Mouse (Mus musculus) cerebellum, postnatal 10 days (tissue): ENCODE results near the gene Vangl2.
A peak's percentile ranks its signal among the peaks of the same experiment; 100 is the strongest.
"Not testable (repeated sequence)": the region's sequence is repeated elsewhere in the genome, so short reads cannot be mapped to it uniquely, and the experiment has no call there.

ENCODE experiments used
- DNase-seq, 2 experiments: peaks; one replicate each; pipeline ENCODE4 v3.0.0; 2021; ENCODE audit warnings: mixed read lengths in 2 of 2

Gene Vangl2

DNA sequence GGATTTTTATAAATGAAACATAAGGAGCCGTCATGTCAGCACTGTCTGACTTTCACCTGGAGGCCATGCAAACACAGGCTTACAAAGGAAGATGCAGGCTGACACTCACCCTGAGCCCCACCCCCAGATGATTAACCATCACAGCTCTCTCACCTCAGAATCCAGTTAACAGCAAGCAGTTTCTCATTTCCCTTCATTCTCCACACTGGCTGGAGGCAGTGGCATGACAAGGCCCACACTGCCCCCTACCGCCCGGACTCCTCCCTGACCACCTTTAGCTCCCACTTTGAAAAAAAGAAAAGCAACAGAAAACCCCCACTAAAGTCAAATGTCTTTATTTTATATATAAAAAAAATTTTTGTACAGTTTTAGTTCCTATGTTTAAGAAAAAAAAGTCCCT is 27.6 kb downstream of the Vangl2 start:
- peak; percentile 81 to 83 for DNase-seq

DNA sequence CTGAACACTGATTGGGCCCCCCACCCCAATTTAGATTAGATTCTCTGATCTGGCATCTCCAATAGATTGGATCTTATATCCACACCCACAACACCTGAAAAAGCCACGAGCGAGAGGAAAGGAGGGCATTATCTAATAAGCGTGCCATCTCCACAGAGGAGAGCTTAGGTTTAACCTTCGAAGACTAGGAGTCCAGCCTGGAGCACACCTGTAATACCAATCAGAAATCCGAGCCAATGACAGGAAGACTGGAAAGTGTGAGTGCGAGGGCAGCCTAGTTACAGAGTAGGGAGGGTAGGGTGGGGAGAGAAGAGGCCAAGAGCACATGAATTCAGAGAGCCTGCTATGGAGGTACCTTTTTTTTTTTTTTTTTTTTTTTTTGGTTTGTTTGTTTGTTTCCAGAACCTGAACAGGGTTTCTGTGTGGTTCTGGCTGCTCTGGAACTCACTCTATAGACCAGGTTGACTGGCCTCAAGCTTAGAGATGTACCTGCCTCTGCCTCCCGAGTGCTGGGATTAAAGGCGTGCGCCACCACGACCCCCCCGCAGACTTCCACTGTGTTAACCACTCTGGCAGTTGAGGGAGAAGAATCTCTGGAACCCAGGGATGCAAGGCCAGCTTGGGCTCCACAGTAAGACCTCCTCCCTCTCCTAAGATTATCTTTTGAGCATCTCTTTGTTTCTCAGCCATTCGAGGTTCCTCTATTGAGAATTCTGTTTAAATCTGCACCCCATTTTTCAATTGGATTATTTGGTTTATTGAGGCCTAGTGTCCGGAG is 29.2 kb downstream of the Vangl2 start:
- no peak for DNase-seq

DNA sequence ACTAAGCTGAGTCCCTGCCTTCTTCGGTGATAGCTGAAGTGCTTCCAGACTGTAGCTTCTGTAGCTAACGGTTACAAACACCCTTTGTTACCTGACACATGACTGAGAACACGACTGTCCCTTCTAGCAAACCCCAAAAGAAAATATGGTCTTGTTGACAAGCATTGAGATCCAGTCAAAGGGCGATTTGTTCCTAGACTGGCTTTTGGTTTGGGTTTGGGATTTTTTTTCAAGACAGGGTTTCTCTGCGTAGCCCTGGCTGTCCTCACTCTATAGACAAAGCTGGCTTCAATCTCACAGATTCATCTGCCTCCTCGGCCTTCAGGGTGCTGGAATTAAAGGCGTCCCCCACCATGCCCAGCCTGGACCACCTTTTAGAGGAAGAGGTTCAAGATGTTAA is 31.5 kb downstream of the Vangl2 start:
- DNase-seq, result no peak

DNA sequence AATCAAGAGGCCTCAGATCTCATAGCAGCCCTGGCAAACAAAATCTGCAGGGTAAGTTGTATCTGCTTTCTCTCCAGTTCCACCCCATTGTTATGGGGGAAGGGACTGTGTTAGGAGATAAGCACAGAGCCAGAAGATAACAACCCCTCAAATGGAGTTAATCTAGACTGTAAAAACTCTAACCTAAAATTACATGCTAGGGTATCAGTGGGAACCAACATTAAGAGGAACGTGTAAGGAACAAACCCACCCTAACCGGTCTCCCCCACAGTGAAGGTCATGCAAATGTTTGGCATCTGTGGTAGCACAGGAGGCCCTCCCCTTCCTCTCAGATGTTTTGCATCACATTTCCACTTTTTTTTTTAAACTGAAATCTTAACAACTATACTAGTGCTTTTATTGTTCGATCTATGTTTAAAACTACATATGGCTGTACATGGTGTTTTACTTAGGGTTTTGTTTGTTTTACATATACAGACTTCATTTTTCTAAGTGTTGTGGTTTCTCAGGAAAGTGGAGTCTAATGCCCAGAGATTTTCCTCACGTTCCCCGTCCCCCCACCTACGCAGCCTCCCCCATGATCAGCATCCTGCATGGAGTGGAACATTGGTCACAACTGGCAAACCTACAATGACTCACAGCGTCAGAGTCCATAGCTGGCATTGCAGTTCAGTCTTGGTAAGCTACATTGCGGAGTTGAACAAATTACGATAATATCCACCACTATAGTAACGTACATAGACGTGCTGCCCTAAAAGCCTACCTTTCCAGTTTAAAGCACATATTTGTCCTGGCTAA is 33.1 kb downstream of the Vangl2 start:
- DNase-seq, result no peak

DNA sequence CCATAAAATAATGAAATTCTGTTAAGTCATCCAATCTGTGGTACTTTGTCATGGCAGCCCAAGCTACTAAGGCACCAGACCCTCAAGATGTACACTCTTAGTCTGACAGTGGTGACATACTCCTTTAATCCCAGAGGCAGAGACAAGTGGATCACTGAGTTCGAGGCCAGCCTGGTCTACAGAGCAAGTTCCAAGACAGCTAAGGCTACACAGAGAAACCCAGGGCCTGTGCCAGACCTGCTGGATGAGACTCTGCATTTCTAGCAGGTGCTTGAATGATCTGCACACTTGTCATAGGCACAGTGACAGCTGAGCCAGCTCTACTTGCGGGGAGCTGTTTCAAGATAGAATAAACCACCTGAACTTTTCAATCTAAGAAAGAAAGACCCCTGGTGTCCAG is 33.7 kb downstream of the Vangl2 start:
- no peak for DNase-seq

DNA sequence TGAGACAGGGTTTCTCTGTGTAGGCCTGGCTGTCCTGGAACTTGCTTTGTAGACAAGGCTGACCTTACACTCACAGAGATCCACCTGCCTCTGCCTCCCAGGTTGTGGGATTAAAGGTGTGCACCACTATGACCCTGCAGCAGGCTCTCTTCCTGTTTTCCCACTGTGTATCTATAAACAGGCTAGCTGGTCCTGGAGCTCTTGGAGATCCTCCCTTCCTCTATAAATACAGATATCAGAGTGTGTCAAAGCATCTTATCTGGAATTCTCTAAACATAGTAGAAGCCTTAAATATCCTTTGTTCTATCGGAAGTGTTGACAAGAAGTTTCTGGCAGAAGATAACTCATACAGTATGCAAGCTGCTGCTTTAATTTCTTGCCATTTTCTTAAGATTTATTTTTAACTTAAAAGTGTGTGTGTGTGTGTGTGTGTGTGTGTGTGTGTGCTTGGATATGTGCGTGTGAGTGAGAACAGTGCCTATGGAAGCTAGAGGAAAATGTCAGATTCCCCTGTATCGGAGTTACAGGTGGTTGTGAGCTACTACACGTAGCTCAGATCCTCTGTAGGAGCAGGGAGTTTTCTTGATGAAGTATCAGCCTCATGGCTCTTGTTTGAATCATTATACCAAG is 35.2 kb downstream of the Vangl2 start:
- no peak for DNase-seq

DNA sequence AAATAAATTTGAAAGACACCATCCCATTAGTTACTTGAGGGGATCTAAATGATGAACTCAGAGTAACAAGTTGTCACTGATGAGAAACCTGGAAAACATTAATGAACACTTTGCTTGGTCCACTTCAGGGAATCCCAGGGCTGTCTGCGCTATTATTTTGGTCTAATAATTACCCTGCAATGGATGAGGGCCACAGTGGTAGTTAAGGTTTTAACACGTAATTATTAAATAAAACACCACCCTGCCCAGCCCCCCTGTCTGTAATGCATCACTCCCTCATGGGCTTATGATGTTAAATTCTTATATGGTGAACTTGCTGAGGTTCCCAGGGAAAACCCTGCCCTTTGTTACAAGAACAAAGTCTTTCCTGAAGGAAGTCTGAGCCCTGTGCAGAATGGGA is 36.4 kb downstream of the Vangl2 start:
- DNase-seq, result no peak

DNA sequence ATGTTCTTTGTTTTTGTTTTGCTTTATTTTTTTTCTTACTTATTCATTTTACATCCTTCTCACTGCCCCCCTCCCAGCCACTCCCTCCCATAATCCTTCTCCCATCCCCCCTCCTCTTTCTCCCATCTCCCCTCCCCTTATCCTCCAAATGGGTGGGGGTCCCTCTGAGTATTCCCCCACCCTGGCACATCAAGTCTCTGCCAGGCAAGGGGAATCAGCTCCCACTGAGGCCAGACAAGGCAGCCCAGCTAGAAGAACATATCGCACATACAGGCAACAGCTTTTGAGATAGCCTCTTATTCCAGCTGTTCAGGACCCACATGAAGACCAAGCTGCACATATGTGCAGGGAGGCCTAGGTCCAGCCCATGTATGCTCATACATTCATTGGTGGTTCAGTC is 44.1 kb downstream of the Vangl2 start:
- DNase-seq, result no peak

DNA sequence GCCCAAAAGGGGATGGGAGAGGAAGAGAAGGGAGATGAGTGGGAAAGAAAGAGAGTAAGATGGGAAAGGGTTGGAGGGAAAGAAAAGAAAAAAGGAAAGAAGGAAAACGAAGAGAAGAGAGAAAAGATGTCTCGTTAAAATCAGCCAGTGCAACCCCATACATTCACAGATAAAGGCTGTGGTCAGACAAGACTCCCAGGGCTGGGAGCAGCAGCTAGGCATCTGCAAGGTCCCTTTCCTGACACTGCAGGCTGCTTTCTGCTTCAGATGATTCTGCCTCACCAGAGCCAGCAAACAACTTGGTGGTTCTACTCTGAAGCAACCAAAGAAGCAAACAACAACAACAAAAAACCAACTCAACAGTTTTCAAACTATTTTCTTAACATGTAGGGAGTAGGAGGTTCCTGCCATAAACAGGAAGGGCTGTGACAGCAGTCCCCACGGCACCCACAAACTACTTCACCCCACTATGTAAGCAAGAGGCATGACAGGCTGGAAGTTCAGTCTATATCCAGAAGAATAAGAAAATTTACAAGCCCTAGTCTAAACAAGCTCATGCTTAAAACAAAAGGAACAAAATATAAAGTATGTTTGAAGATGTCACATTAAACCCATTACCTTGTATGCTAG is 44.8 kb downstream of the Vangl2 start:
- no peak for DNase-seq

DNA sequence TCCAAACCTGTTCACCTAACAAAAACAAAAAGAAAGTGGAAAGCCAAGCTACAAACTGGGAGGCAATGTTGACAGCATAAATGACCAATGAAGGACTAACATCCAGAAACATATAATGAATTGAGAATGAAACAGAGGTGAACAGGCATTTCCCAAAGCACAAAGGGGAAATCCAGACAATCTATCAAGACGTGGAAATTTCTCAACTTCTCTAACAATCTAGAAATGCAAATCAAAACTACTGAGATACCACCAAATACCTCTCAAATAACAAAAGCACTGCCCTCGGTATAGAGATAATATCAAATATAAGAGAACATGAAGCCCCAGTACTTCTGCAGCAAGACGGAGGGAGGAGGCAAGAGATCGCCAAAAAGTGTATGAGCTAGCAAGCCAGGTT is 45.5 kb downstream of the Vangl2 start:
- DNase-seq, result no peak

DNA sequence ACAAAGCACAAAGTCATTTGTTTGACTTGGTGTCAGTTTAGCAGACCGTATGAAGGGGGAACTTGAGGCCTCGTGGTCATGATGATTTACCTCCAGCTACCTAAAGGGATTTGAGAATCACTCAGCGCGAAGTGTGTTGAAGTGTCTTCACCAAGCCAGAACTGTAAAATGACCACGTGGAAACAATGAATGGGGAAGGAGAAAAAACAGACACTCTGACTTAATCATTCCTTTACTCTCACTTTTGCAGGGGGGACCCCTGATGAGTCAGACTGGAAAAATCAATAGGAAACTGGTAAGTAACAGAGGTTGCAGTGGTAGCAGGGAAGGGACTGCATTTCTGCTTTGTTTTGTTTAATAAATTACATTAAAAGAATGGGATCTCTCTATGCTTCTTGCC is 46.1 kb downstream of the Vangl2 start:
- no peak for DNase-seq

DNA sequence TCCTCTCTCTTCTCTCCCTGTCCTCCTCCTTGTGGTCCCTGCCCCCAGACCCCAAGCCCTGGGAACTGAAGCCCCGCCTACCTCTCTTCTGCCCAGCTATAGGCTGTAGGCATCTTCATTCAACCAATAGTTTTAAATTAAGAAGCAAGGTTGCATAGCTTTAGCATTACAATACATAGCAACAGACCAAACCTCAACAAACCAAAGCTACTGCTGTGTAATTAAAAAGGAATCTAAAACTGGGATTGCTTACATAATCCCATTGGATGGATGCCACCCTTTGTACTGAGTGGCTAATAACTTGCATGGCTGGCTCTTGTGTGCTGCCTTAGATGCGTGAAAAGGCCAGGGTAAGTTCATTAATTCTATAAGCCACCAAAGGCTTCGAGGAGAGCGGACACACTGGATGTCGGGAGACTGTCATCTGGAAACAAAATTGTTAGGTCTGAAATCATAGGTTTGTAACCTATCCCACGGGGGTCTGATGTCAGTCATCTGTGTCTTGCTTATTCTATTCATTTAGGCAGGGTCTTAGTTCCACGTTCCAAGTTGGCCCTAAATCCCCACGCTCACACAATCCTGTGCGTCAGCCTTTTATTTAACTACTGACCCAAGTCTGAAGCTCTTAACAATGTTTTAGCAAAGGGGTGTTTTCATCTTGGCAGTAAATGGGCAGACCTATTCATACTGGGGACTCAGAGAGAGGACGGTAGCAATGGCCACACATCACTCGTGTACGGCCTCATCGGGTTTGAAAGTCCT is 48.1 kb downstream of the Vangl2 start:
- no peak for DNase-seq

DNA sequence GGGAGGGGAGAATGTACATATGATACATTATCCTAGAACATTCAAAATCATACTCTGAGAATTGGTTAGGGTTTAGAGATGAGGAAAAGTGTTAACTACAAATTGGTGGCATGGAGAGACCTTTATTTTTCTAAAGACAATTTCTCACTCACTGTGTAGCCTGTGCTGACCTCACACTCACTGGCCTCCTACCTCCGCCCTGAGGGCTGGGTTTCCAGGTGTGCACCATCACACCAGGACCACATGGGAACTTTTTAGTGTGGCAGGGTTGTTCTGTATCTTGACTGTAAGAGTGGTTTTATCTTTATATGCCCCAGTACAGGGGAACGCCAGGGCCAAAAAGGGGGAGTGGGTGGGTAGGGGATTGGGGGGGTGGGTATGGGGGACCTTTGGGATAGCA is 50.4 kb downstream of the Vangl2 start:
- no peak for DNase-seq

DNA sequence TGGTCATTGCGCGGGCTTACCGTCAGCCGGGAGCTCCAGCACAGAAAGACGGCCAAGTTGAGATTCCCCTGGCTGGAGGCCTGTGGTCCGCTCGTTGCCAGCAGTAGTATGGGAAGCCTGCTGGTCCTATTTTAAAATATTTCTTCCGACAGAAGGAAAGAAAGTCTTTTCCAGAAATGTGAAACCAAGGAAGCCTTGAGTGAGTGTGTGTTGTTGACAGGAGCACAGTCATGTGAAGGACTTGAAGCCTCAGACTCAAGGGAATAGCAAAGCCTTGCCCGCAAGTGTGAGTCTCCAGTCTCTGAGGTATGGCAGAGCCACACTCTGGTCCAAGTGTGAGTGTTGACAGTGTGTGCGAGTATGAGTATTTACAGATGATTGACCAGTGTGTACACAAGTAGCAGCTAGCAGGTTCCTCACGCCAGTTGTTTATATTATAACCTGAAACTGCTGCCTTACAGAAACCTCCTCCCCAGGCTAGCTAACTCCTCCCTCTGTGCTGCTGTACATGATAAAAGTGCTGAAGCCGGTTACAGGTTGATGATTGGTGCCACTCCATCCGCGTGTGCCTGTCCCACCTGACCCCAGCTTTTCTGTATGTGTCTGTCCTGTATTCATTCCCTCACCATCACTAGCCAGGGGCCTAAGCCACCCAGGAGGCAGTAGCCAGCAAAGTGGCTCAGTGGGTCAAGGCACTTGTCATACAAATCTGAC is 51.3 kb downstream of the Vangl2 start:
- no peak for DNase-seq

DNA sequence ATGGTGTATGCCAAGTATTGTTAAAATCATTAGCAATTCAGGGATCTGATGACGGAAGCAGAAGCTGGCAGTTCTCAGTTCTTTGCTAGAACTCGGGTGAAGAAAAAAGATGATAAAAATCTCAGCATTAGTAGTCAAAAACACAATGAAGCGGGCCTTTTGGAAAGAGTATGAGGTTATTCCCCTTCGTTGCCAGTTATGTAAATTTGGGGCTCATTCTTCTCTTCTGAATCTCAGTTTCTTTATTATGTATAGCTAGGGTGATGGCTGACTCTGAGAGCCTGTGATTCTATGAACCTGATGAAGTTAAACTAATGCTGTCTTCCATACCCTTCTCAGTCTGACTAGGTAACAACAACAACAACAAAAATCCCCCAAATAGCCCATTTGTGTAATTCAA is 52.4 kb downstream of the Vangl2 start:
- DNase-seq, result no peak

DNA sequence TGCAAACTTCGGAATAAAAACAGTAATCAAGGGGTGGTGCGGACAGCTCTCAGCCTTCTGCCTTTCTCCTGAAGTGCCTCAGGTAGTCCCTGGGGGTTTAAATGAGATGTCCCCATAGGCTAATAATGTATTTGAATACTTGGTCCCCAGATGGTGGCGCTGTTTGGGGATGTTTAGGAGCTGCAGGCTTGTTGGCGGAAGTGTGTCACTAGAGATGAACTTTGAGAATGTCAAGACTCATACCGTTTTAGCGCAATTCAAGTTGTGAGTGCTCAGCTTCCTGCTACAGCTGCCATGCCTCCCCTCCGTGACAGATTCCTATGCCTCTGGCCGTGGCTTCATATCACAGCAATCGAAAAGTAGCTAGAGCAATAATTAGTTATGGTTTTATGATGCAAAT is 52.9 kb downstream of the Vangl2 start:
- no peak for DNase-seq

DNA sequence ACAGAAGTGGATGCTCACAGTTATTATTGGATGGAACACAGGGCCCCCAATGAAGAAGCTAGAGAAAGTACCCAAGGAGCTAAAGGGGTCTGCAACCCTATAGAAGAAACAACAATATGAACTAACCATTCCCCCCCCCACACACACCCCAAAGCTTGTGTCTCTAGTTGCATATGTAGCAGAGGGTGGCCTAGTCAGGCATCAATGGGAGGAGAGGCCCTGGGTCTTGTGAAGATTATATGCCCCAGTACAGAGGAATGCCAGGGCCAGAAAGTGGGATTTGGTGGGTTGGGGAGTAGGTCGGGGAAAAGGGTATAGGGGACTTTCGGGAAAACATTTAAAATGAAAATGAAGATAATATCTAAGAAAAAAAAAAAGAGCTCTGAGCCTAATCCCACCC is 53.9 kb downstream of the Vangl2 start:
- not testable (repeated sequence) for DNase-seq

DNA sequence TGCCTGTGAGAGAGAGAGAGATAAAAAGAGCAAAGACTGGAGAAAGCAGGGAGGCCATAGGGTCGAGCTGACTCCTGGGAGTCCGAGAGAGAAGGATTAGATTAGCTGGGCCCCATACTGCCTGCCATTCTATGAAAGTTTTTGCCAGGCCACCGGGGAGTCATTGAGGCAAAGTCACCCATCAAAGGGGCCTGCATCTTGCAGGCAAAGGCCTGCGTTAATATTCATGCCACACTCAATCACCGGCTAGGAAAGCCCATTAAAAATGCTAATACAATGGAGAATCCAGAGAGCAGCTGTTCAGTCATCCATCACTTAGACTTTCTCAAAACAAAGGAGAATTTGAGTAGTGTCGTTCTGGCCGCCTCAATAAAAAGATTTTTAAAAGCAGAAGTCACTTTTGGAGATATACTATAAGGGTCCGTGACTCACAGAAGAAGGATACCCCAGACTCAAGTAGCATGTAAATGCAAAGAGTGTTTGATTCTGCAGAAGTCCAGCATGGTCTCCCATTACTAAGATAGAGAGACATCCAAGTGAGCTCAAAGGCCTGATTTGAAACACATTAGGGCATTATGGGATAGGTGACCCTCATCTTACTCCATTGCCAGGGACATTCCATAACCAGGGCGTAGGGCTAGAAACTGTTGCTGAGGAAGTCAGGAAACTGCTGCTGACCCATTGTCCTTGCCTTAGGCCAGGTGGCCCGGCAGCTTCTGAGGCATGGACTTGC is 57.2 kb downstream of the Vangl2 start:
- no peak for DNase-seq

DNA sequence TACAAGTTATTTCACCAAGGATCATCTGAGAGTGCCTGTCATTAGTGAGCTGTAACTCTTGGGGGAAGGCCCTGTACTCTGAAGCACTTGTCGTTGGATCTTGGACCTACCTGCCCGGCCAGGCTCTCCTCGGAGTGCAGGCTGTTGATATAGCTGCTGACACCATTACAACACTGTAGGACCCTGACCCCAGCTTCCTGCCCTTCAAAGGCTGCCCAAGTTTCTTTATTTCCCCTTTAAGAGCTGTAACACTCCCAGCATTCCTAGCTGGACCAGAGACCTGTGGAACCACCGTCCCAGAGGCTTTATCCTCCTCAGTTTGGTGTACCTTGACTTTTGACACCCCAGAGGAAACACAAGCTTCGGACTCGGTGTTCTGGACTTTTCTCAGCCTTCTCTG is 59.0 kb downstream of the Vangl2 start:
- no peak for DNase-seq

DNA sequence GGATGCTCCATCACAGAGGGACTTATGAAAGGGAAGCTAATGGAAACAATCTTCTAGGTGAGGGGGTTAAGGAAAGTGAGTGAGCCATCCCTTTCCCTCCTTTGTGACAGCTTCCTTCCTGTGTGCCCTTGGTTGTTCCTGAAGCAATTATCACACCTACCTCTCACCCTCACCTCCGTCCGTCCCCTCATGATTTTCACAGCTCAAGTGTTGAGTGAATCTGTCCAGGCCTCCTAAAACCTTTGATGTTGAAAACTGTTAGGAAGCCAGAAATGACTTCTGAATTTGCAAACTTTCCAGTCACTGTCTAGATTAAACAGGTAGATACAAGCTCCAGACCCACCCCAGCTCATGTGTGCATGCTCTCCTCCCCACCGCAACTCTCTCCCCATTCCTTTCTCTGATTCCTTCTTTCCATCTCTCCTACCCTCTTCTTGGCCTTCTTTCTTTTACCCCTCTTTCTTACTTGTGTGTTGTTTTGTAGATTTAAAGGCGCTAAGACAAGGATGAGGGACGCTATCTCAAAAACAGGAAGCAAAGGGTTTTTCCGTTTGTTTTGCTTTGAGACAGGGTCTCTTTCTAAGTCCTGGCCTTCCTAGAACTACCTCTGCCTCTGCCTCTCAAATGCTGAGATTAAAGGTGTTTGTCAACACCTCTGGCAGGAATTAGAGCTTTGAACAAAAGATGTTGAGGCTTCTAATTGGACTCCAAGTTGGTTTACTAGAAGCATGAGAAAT is 62.0 kb downstream of the Vangl2 start:
- no peak for DNase-seq

DNA sequence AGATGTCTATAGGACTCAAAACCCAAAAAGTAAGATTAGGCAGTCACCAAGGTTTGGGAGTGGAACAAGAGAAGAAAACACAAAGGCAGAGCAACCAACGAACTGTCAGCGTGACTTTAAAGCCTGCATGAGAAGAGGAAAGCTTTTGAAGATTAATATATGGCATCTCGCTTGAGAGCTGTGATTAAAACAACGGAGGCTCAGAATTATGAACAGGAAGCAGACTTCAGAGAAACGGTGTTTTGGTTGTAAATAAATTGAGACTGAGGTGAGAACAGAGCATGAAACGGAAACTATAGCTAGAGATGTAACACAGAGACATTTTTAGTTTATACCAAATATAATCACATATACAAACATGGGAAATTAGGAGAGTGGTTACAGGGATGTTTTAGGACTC is 64.6 kb downstream of the Vangl2 start:
- no peak for DNase-seq
